Comparison of ENCODE assay signal across 19 mouse cellular contexts in the genomic region with DNA sequence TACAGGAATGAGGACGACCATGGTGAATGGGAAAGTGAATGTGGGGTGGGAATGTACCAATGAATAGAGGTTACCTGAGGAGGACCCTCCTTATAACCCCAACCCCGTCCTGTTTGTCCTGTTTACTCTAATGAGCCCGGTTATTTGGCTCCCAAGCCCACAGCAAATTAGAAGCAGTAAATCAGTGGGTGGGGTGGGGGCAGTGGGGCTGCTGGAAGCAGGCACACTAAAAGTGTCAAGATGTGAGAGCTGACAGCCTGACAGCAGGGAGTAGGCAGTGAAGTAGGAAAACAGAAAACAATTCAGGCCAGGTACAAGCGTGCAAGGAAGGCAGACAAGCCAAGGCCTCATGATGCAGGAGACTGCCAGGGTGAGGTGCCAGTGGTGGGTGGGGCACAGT.
"Had no signal": no experiment of that assay in that cellular context is flagged by ENCODE, and none has a peak within 500 bp of the region (broad histone marks: within the 10 kb centered on the region; RNA-seq: fewer than 3 reads in every experiment).

No protein-coding gene starts in this region.

- ATAC-seq: midbrain, embryonic 13.5 days; midbrain, embryonic 16.5 days had no signal

- H3K4me2 ChIP-seq: lung, embryonic 14.5 days; midbrain, embryonic 13.5 days; neural tube, embryonic 13.5 days; neural tube, embryonic 15.5 days; stomach, embryonic 15.5 days had no signal

- H3K27ac ChIP-seq: midbrain, embryonic 10.5 days; midbrain, embryonic 13.5 days; neural tube, embryonic 13.5 days; neural tube, embryonic 15.5 days; stomach, embryonic 15.5 days; stomach, postnatal 0 days had no signal

- H3K9me3 ChIP-seq: midbrain, embryonic 10.5 days; midbrain, embryonic 13.5 days; neural tube, embryonic 13.5 days; neural tube, embryonic 15.5 days; stomach, embryonic 15.5 days had no signal

- H3K9ac ChIP-seq: lung, embryonic 14.5 days; midbrain, embryonic 13.5 days; neural tube, embryonic 13.5 days; neural tube, embryonic 15.5 days; stomach, embryonic 15.5 days had no signal

- DNase-seq: lung, adult 18-20 months; lung, embryonic 14.5 days; lung, postnatal 10 days; lung, postnatal 4 days; retina, postnatal 1 day; right cerebral cortex, adult 18-20 months; right cerebral cortex, postnatal 25 days; right cerebral cortex, postnatal 4 days; thymus, adult 18-20 months; thymus, postnatal 14 days; thymus, postnatal 36 days had no signal

- H3K4me3 ChIP-seq: midbrain, embryonic 10.5 days; midbrain, embryonic 13.5 days; myocyte; neural tube, embryonic 13.5 days; neural tube, embryonic 15.5 days; stomach, embryonic 15.5 days had no signal

- H3K36me3 ChIP-seq: midbrain, embryonic 10.5 days; midbrain, embryonic 13.5 days; neural tube, embryonic 13.5 days; neural tube, embryonic 15.5 days; stomach, embryonic 15.5 days had no signal
